Mouse (Mus musculus) adrenal gland, adult (tissue): ENCODE measurements around the gene Acads.
A peak's percentile ranks its signal among the peaks of the same experiment; 100 is the strongest.
"Not testable (repeated sequence)": the region's sequence is repeated elsewhere in the genome, so short reads cannot be mapped to it uniquely, and the experiment has no call there.

Experiments
- DNase-seq, 2 experiments: peaks; one replicate each; pipeline ENCODE4 v3.0.0; 2022 to 2023; ENCODE audit warnings: low spot score in 1 of 2; ENCODE audit not compliant: inconsistent age in 2 of 2

Gene Acads

DNA sequence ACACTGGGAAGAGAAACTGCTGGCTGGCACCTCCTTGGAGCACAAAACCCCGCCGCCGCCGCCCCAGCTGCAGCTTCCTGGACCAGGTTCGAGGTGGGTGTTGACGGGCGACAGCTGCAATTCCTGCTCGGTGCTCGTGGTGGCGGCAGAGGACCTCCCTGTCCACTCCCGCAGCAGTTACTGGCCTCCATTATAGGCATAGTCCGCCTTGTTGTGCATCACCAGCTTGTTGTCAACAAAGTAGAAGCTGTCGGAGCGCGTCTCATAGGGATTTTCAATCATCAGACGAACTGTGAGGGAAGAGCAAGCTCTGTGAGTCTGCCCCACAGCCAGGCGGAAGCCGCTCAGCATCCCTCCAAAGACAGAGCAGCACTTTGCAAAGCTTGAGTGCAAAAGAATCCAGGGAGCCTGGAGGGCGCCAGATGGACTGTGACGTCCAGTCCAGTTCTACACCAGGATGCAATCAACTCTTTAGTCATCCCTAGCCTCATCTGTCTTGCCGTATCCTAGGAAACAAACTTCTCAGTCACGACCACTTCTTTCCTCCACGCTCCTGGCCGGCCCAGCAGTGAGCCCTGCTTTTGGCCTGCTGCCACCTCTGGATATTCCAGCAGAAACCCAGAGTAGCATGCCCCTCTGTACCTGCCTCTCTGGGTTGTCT lies 6.2 kb upstream of the Acads start:
- DNase-seq = peak; percentile 84 to 94

DNA sequence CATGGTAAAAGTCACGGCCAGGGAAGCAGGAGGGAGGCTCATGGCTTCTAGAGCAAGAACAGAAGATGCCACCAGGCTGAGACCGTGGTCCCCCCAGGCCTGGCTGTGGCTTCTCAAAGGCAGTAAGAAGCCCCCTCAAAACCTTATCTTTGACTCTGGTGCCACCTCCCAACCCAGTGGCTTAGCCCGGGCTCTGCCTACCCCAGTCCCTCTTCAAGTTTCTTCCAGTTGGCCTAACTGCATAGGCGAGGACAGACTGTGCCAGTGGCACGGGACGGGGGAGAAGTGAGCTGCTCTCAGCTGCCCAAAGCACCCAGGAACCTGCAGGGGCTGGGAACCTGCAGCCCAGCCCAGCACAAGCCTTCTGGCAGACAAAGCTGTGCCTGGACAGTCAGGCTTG lies 5.5 kb upstream of the Acads start:
- DNase-seq = no peak

DNA sequence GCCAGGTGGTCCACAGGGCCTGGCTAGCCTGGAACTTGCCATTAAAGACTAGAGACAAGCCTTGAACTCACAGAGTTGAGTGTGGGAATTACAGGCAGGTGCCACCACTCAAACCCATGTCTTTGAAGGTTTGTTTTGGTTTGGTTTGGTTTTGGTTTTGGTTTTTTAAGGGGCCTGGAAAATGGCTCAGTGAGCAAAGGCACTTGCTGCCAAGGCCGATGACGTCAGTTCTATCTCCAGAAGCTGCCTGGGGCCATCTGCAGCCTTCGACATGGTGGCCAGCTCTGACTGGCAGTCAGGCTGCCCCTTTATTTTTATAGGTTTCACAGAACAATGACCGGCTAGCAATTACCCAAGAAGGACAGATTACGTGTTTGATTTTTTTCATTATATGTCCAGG lies 1.8 kb upstream of the Acads start:
- DNase-seq = peak in 1 of 2 experiments; percentile 71

DNA sequence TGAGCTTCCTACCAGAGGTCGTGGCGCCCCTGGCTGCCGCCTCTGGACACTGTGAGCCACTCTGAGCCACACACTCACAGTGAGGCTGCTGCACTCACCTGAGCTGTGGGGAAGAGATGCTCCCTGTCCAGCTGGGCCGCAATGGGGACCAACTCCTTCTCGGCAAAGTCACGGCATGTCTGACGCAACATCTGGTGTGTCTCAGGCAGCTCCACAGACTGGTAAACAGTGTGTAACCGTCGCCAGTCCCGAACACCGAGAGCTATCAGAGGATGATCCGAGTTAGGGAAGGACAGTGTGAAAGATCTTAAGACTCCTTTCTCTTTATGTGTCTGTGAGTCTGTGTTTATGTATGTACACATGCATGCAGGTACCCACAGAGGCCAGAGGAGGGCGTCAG lies 1.7 kb downstream of the Acads start:
- DNase-seq = no peak

DNA sequence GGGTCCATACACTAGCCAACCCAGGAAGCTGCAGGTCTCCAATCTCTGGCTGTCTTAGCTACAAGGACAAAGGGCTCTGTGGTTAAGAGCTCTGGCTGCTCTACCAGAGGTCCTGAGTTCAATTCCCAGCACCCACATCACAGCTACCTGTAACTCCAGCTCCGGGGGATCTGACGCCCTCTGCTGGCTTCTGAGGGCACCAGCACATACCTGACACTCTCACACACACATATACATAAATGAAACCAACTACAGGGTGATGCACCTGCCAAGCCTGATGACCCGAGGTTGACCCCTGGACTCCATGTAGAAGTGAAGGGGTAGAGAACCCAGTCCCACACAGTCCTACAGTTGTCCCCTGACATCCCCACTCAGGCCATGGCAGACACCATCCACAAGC lies 2.7 kb downstream of the Acads start:
- DNase-seq = no peak

DNA sequence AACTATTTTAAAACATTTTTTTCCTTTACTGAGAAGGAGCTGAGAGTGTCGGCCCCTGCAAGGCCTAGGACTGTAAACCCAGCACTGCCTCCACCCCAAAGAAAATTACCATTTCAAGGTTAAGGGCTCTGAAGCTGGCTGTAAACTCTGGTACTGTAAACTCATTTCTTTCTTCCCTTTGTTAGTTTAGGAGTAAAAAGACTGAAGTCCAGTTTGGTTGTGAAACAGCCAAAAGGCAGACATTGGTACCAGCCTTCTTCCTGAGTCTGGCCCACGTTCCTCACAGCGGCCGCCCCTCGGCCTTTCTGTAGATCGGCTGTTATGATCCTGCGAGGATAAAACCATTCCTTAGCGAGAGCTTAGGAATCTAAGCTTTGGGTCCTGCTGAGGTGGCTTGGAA lies 4.6 kb downstream of the Acads start:
- no peak for DNase-seq

DNA sequence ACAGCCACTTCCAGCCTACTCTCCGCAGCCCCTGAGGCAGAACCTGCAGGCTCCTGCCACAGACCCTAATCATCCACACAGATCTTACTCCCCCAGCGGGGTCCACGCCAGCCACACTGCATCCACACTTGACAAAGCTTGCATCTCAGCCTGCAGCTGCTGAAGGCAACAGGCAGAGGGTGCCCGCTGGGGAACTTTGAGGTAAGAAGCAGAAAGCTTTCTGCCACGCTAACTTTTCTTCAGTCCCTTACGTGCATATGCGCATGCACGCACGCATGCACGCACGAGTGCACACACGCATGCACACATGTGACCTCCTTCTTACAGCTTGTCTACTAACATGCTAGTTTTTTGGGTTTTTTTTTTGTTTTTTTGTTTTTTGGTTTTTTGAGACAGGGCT lies 5.9 kb downstream of the Acads start:
- DNase-seq = no peak

DNA sequence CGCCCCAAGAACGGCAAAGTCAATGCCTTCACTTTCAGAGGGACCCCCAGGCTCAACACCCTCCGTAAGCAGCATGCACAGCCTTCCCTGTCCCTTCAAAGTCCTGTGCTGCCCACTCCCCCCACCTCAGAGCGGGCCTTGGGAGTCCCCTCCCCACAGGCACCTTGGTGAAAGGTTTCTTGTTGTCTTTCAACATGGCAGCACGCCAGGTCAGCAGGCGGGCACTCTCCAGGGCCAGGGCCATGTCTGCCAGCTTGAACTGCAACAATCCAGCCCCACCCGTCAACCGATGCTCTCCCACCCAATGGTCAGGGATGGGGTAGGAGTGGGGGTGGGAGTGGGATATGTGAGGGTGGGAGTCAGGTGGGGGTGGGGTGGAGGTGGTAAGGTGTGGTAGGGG lies 8.0 kb downstream of the Acads start:
- DNase-seq = no peak

DNA sequence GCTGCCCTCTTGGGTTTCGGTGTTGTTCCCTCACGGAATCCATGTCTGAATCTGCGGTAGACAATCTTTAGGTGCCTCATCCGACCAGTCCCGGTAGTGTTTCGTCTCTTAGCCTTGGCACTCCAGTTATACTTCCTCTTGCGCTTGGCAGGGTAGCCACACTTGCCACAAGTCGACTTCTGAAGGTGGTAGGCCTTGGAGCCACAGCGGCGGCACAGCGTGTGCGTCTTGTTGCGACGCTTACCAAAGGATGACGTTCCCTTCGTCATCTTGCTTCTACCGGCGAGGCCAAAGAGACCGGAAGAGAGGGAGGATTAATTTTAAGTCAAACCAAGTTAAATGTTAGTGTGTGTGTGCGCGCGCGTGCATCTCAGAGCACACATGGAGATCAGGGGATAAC lies 15.9 kb downstream of the Acads start:
- DNase-seq = not testable (repeated sequence)

DNA sequence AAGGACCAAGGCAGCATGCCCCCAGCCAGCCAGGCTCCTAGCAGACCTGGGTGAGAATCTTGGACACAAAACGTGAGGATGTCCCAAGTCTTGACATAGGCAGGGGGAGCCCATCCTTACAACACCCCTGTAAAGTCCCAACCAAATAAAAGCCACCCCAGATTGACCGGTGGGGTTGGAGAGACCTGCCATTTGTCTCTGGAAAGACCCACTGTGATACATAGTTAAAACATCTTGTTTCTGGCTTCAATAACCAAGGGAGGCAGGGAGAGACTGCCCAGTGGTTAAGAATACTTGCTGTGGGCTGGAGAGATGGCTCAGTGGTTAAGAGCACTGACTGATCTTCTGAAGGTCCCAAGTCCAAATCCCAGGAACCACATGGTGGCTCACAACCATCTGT lies 16.9 kb downstream of the Acads start:
- DNase-seq = no peak

DNA sequence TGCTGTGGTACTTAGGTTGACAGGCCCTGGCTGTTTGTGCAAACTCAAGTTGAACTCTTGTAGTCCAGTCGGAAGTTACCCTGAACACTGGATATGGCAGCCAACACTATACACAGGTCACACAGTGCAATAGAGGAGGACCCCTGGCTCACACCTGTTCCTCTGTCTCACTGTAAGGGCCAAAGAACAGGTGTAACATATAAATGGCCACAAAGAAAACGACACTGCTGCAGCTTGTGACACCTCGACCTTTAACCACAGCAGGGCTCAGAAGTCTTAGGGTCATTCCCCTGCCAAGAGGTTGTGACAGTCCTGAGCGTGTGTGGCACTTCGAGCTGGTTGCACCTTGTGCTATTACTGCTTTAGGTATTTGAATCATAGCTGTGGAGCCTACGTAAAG lies 18.7 kb downstream of the Acads start:
- no peak for DNase-seq

DNA sequence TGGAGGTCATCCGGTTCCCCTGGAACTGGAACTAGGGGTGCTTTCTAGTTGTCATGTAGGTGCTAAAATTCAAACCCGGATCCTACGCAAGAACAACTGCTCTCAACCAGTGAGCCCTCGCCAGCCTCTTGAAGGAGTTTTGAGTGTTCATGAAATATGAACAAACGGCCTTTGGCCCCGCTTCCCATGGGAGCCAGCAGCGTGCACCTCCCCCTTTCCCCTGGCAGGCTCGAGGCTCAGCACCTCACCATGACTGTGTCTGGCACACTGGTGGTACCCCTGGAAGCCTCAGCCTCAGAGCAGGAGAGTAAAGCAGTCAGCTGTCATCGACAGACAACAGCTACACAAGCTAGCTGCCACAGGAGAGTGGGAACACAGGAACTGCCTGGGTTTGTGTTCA lies 19.2 kb downstream of the Acads start:
- DNase-seq = peak in 1 of 2 experiments; percentile 70

DNA sequence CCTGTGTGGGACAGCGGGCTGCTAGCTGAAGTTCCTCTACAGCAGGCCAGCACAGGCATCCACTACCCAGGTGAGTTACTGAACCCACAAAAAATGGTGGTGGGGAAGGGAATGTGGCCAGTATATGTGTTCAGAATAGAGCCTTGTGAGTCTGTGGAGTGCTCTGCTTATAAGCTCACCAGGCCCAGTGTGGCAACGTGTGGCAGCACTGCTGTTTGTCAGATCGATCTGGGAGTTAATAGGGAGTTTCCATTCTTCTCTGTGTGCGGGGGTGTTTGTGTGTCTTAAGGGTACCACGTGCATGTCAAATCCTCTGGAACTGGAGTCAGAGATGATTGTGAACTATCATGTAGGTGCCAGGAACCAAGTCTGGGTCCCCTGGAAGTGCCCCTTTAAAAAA lies 19.6 kb downstream of the Acads start:
- no peak for DNase-seq

DNA sequence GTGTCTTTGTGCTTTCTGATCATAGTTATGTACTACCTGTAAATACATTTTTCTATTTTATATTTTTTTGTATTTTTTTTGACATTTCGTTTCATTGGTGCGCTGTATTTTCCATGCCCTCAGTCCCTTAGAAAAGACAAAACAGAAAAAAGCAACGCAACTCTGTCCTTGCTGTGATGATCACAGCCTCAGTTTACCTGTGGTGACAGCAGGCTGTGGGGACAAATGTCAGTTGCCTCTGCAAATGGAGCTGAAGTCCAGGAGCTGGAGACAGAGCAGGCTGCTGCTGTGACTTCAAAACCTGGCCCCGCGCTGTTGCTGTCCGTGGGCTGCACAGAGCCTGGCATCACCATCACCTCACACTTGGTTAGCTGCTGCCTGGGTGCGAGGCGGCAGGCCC lies 21.0 kb downstream of the Acads start, which contains the start of gene Gm10401:
Gm10401 (minus strand) TSS at position 101 of the 400 bp plus-strand sequence.
- DNase-seq = no peak

DNA sequence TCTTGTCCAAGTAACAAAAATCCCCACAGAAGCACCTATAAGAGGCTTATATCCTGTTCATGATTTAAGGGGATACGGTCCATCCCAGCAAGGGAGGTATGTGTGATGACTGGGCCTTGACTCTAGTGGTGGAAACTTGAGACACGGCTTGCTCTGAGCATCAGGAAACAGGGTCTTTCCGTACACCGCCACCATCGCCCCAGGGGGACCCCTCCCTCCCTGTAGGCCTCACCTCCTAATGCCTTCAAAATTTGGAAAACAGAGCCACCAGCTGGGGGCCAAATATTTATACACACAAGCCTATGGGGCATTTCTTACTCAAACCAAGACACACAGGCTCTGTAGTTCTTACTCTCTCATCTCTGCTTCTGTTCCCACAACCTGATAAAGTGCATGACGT lies 27.4 kb downstream of the Acads start:
- DNase-seq = no peak

DNA sequence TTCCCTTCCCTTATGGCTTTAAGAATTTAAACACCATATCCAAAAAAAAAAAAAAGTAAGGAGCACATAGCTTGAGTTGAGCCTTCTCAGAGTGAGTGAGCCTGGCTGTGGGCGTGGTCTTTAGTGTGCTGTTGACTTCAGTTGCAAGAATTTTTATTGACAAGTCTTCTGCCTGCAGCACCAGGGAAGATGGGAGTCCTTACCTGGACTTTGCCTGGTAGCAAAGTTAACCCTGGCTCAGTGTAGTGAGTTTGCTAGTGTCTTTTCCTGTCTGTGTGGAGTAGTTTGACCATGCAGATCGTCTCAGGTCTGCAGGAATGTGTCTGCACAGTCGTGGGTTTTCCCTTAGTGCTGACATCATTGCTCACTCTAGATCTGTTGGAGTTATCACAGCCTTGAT lies 28.1 kb downstream of the Acads start:
- no peak for DNase-seq

DNA sequence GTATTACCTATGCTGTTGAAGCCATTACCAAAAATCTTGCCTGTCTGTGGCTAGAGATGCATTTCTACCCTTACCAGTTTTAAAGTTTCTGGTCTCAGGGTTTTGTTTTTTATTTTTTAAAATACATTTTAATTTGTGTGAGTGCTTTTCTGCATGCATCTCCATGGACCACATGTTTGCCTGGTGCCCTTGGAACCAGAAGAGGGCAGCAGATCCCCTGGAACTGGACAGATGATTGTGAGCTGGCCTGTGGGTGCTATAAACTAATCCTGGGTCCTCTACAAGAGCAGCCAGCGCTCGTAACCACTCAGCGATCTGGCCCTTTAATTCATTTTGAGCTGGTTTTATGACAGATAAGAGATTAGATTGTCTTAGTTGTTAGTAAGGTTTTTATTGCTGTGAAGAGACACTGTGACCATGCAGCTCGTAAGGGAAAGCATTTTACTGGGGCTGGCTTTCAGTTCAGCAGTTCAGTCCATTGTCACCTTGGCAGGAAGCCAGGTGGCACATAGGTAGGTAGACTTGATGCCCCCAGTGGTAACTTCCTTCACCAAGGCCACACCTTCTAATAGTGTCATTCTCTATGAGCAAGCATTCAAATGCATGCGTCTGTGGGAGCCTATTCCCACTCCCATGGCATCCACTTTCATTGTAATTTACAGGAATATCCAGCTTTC lies 29.4 kb downstream of the Acads start:
- no peak for DNase-seq

DNA sequence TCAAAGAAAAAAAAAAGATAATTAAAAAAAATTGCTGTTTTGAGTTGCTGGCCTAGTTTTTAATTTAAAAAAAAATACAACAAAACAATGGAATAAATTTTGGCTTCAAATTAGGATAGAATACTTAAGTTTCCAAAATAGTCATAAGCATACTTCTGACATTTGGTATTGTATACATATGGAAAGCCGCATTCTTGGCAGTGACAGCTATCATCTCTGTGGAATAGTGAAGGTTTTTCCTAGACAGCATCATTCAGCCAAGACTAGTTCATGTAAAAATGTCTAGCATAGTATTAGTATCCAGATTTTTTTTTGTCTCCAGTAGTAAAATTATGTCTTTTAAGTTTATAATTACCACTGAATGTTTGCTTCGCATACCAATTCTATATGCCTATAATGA lies 33.5 kb downstream of the Acads start:
- no peak for DNase-seq

DNA sequence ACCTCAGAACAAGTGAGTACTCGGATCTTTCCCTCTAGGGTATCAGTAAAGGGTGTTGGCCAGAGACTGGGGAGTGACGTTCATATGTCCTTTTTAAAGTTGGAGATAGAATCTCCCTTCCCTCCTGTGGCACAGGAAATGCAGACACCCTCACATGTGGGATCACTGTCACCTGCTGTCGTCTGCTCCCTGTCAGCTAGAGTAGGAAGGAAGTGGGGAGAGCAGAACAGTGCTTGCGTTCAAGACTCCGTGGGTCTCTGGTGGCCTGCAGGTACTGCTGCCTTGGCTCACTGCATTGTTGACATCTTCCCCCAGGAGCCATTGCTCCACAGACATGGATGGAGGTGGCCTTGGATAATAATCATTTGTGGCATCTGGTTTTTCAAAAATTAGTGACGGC lies 35.7 kb downstream of the Acads start:
- no peak for DNase-seq

DNA sequence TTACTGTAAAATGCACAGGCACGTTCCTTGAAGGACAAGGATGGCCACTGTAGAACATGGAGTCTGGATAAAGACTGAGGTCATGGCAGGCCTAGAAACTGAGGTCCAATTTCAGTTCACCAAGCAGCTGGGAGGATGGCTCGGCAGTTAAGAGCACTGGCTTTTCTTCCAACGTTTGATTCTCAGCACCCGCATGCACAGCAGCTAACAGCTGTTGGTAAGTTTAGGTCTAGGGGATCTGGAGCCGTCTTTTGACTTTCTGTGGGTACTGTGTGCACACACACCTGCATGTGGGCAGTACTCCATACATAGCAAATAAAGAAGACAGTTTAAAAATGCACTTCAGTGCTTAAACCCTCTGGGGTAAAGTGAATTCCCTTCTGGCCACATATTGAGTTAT lies 37.5 kb downstream of the Acads start:
- DNase-seq = no peak

DNA sequence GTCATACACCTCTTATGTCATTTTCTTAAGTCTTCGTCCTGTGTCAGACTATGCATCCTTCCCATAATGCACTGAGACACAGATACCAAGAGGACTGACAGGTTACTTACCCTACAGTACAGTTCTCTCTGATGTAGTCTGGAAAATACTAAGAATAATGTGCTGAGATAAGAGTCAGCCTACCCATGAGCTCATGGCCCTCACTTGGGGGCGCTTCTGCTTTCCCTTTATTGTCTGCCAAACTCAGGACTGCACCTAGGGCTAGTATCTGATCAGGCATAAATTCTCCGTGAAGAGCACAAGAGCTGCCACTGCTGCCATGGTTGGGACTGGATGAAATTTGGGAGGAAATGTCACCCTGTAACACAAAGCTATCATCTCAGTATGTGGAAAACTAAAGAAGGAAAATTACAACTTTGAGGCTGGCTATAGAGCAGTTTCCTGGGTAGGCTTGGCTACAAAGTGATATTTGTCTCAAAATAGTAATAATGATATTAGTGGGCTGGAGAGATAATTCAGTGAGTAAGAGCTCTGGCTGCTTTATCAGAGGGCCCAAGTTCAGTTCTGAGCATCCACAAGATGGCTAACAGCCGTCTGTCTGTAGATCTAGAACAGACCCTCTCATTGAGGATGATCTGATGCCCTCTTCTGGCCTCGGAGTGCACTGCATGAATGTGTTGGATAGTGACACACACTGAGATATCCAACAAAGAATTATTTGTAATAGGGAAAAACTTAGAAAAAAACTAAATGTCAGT lies 42.8 kb downstream of the Acads start:
- peak; percentile 67 to 91 for DNase-seq

DNA sequence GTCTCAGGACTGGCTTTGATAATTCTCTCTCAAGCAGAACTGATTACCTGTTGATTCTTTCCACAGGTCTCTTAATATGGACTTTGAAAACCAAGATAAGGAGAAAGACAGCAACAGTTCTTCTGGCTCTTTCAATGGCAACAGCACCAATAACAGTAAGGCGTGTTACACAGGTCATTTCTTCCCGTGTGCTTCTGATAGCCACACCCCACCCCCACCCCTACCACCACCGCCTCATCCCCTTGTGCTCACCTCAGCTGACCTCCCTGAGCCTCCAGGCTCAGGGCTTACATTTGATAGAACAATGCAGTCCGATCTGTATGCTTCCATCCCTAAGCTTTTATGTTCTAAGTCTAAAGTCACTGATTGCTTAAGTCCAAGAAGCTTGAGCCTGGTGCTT lies 44.4 kb downstream of the Acads start:
- no peak for DNase-seq
